Mouse (Mus musculus) testis, adult 2 months (tissue): ENCODE data around the gene Bhlhe40.

Source experiments
- CTCF ChIP-seq: fragments of 200-500 bp; IDR thresholded peaks from 2 replicates; pipeline ENCODE4 v1.5.1; 2012; ENCODE audit warnings: low read depth, mild to moderate bottlenecking, inconsistent platforms, low read length, moderate library complexity; ENCODE audit not compliant: control insufficient read depth, insufficient read depth, insufficient replicate concordance
- POLR2A ChIP-seq: fragments of 200-500 bp; IDR thresholded peaks from 2 replicates; pipeline ENCODE4 v1.6.1; 2012; ENCODE audit warnings: low read depth, mild to moderate bottlenecking, inconsistent platforms, low read length, moderate library complexity; ENCODE audit not compliant: control insufficient read depth

- TF ChIP-seq CTCF = no peak
- no peak for TF ChIP-seq POLR2A
Measured at GRCm38 (mm10) chr6:108676783-108677340, 16.4 kb downstream of the Bhlhe40 start.
